Mouse (Mus musculus): ENCODE measurements at regions not wholly inside any gene's neighbourhood (a gene's known extent, or its start where the extent isn't known, plus 50 kb on each side); places are given as distances from the start of the nearest gene placed in this dataset.

DNA sequence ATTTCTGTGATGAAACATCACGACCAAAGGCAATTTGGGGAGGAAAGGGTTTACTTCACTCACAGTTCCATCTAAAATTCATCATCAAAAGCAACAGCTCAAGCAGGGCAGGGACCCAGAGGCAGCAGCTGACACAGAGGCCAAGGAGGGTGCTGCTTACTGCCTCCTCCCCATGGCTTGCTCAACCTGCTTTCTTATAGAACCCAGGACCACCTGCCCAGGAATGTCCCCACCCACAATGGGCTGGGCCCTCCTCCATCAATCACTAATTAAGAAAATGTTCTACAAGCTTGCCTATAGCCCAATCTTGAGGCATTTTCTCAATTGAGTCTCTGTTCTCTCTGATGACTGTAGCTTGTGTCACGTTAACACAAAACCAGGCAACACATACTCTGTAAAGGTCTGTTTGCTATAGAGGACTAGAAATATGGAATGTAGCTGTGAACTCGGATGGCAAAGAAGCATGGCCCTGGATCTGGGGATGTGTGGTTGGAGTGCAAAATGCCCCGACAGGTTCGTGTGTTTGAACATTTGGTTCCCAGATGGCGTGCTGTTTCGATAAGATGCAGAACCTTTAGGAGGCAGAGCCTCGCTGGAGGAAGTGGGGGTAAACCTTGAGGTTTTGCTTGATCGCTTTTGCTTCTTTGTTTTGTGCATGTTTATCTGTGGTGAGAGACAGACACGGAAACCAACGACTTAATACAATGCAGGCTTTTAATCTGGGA, 74.3 kb downstream of the Il9r start:
- TF ChIP-seq FLI1 (IDR thresholded peaks at IDR 0.05; ENCODE audit: low read length) (no peak), GATA1 (IDR thresholded peaks at IDR 0.05; ENCODE audit: borderline replicate concordance, low read length) (no peak)
